Mouse (Mus musculus) stomach, adult 2 months (tissue): ENCODE measurements around the gene Zswim5. TPM values are rescaled to one million over a fixed set of nuclear protein-coding genes. Genes with fewer than 3 reads are reported as not detected.

Experiments used
- polyA plus RNA-seq: library from polyadenylated mRNA; depleted of rRNA; stranded (reverse); fragments of >200 nt; gene quantifications from 2 replicates; pipeline ENCODE4 v1.2.3, GENCODE M21; 2012; rRNA removed

Zswim5 gene
- 0.06 and 0.26 TPM in 2 replicates for polyA plus RNA-seq

DNA sequence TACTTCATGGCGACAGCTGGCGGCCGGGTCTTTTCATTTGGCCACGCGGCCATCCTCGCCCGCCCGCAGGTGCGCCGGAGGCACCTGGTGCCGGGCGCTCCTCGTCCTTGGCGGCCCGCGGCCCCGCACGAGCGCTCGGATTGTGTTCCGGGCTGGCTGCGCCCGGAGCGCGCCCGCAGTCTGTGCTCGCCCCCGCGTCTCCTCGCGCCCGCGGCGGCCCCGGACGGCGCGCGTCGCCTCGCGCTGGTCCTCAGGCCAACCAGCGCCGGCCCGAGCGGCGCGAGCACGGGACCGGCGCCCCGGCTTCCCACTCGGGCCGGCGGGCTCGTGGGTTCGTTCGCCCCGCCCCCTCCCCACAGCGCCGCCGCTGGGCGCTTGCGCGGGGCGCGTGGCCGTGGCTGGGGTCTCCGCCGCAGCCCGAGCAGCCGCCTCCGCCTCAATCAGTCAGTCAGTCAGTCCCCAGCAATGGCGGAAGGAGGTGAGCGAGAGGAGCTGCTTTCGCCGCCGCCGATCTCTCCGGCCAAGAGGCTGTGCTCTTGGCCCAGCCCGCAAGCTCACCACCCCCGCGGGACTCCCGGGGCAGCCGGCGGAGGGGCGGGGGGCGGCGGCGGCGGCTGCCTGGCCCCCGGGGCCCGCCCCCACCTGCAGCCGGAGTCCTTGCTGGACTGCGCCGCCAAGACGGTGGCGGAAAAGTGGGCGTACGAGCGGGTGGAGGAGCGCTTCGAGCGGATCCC lies at the start of gene Zswim5:
Gene Zswim5, plus strand, starts transcription at position 382 of the 734 bp plus-strand sequence.

DNA sequence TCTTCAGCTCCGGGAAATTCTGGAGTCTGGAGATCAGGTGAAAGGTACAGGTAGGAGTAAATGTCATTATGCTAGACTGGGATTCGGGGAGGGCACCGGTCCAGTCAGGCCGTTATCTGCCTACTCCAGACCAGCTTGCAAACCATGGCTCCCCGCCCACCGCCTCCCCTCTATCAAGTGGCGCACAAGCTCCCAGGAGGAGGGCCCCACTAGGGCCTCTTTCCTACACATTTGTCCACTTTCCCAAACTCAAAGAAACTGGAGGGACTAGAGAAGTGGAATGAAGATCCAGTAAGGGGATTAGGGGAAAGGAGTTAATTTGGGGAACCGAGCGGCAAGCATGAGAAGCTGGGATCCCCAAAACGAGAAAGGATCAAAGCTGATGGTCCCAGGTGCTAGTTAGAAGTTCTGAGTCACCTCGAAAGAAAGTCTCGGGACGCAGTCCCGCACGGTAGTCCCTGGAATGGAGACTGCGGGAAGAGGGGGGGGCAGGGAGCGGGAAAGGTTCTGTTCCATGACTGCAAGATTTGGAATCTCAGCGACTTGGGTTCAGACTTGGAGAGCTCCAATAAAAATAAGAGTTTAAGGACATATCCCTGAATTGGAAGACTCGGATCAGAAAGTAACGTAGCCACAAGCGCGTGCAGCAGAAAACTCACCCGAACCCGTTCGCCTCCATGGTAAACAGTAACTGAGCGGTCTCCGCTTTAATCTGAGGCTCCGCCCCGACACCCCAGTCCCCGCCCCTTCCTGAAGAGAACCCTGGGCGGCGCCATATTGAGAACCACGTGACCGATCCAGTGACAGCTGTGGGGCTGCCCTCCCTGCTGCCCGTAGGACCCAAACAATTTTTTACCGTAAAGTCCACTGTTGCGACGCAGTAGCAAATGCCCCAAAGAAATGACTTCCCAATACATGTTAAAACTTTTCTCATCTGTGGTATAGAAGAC lies 116.8 kb downstream of the Zswim5 start, which contains the start of gene Urod:
Gene Urod, minus strand, starts transcription at position 742 of the 950 bp plus-strand sequence.

DNA sequence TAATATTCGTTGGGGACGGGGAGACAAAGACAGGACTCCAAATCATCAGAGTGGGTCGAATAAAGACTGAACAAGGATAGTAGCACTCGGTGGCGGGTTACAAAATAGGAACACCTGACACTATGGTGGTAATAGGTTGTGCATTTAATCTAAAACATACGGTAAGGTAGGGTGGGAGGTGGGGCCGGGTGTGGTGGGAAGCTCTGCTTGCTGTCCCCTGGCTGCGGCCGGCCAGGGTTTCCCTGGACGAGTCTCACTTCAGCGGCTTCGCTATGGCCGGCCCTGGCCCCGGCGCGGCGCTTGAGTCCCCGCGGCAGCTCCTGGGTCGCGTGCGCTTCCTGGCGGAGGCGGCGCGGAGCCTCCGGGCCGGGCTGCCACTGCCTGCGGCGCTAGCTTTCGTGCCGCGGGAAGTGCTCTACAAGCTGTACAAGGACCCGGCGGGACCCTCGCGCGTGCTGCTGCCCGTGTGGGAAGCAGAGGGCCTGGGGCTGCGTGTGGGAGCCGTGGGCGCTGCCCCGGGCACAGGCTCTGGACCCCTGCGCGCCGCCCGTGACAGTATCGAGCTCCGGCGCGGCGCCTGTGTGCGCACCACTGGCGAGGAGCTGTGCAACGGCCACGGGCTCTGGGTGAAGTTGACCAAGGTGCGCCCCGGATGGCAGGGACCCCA lies 118.1 kb downstream of the Zswim5 start, which contains the start of gene Hectd3:
Gene Hectd3, plus strand, starts transcription at position 187 of the 667 bp plus-strand sequence.

DNA sequence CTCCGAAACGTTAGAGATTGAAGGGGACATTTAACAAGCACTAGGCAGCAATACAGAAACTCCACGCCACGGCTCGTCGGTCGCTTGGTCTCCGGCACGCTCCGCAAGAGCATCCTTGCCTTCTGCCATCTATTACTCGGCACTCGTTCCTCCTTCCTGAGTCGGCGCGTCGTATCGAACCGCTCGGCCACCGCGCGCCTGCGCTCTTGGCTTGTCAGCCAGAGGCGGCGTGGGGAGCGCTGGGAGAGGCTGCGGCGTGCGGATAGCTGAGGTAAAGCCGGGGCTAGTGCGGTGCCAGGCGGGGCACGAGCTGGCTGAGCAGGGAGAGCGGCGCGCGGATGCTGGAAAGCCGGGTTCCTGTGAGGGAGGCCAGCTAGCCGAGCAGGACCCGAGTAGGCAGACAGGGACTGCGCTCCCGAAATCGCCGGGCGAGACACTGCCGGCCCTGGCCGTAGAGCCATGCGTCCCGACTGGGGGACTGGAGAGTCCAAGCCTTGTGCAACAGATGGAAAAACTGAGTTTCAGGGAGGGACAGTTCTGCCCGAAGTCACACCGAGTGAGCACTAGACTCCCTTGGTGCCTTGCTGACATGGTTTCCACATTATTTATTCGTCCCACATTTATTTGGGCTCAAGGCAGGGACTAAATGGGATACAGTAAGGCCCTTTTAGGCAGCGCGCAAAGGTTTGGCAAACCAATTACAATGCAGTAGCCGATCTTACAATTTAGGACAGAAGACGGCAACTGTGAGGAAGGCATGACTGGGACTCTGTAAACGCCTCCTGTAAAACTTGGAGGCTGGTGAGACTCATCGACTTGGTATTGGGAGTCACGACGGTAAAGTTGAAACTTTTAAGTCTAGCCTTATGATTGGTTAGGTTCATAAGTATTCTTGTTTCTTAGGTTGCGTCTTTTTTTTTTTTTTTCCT lies 142.3 kb downstream of the Zswim5 start, which contains the start of gene Eif2b3:
Gene Eif2b3, plus strand, starts transcription at position 197 of the 929 bp plus-strand sequence.

Other genes with a start within 250 kb of the Zswim5 start
- 0.74 and 1.0 TPM in 2 replicates for gene Nasp, start 249.4 kb upstream of the Zswim5 start, polyA plus RNA-seq
- 272 and 380 TPM in 2 replicates for gene Akr1a1, start 225.7 kb upstream of the Zswim5 start, polyA plus RNA-seq
- gene Prdx1, start 191.8 kb upstream of the Zswim5 start, polyA plus RNA-seq, result 15.3 and 19.3 TPM in 2 replicates
- 3.1 and 4.9 TPM in 2 replicates for gene Mmachc, start 169.0 kb upstream of the Zswim5 start, polyA plus RNA-seq
- gene Ccdc163, start 168.9 kb upstream of the Zswim5 start, polyA plus RNA-seq, result 8.5 and 12.1 TPM in 2 replicates
- gene Tesk2, start 156.4 kb upstream of the Zswim5 start, polyA plus RNA-seq, result 0.76 and 0.88 TPM in 2 replicates
- 5.2 and 5.8 TPM in 2 replicates for gene Toe1, start 69.7 kb upstream of the Zswim5 start, polyA plus RNA-seq
- gene Mutyh, start 69.7 kb upstream of the Zswim5 start, polyA plus RNA-seq, result 1.5 and 2.4 TPM in 2 replicates
- 2.9 and 3.9 TPM in 2 replicates for gene Hpdl, start 55.7 kb upstream of the Zswim5 start, polyA plus RNA-seq
- gene Urod, start 117.0 kb downstream of the Zswim5 start, polyA plus RNA-seq, result 14.5 and 18.5 TPM in 2 replicates
- gene Hectd3, start 117.9 kb downstream of the Zswim5 start, polyA plus RNA-seq, result 39.9 and 41.0 TPM in 2 replicates
- 0.55 and 0.96 TPM in 2 replicates for gene Eif2b3, start 142.0 kb downstream of the Zswim5 start, polyA plus RNA-seq
- 1.8 and 2.0 TPM in 2 replicates for gene Ptch2, start 218.7 kb downstream of the Zswim5 start, polyA plus RNA-seq
- gene Btbd19, start 248.3 kb downstream of the Zswim5 start, polyA plus RNA-seq, result 5.2 and 7.6 TPM in 2 replicates
- gene Tctex1d4, start 249.4 kb downstream of the Zswim5 start, polyA plus RNA-seq, result 0.25 and 0.49 TPM in 2 replicates